Mouse (Mus musculus) limb, embryonic 10.5 days (tissue): ENCODE data around the gene Rab4b. TPM values are rescaled to one million over a fixed set of nuclear protein-coding genes. Genes with fewer than 3 reads are reported as not detected.

Source experiments
- DNase-seq: peaks from one replicate; pipeline ENCODE4 v3.0.0-alpha.2; 2017; ENCODE audit warnings: low spot score
- H3K27ac ChIP-seq: fragments of 300-500 bp; sonication (generic); 2 replicates; pipeline ENCODE4 v1.5.1; 2016; ENCODE audit warnings: mild to moderate bottlenecking
- H3K27me3 ChIP-seq: fragments of 300-500 bp; sonication (generic); 2 replicates; pipeline ENCODE4 v1.6.1; 2016; ENCODE audit warnings: low read depth, mild to moderate bottlenecking; ENCODE audit not compliant: poor library complexity, severe bottlenecking
- H3K36me3 ChIP-seq: fragments of 300-500 bp; sonication (generic); 2 replicates; pipeline ENCODE4 v1.6.1; 2016; ENCODE audit warnings: mild to moderate bottlenecking, moderate library complexity
- H3K4me1 ChIP-seq: fragments of 300-500 bp; sonication (generic); 2 replicates; pipeline ENCODE4 v1.6.1; 2016
- H3K4me3 ChIP-seq: fragments of 300-500 bp; sonication (generic); 2 replicates; pipeline ENCODE4 v1.5.1; 2016; ENCODE audit warnings: mild to moderate bottlenecking, moderate library complexity
- H3K9me3 ChIP-seq: fragments of 300-500 bp; sonication (generic); replicated peaks from 2 replicates; pipeline ENCODE4 v1.6.1; 2016; ENCODE audit warnings: mild to moderate bottlenecking
- WGBS: fragments of 180-500 bp; shearing (Covaris S2); methylation state at CpG from one replicate; pipeline ENCODE4 v1.1.7; 2016; 5-methylcytosine and 5-hydroxymethylcytosine counted together
- microRNA counts: library from miRNA; unstranded; fragments of <30 nt; microRNA quantifications from one replicate; lab custom pipeline; 2017
- microRNA-seq: library from miRNA; unstranded; fragments of <30 nt; microRNA quantifications from one replicate; pipeline ENCODE4, GENCODE M21; 2017
- polyA plus RNA-seq: library from polyadenylated mRNA; unstranded; fragments of >200 nt; fragmentation: Nextera tagmentation; extraction: Ambion mirVana; gene quantifications from 2 replicates; pipeline ENCODE4 v1.2.1, GENCODE M21; 2016

Rab4b gene
- polyA plus RNA-seq, 1 experiment from 2014 or later = 67.0 TPM

GRCm38 (mm10) chr7:27132588-27132987 is 46.1 kb downstream of the Rab4b start:
- Histone ChIP-seq H3K4me1 (no peaks in the 10 kb centered on the region), H3K4me3 (no peak overlapping the region), H3K9me3 (no peaks in the 10 kb centered on the region), H3K27me3 (no peaks in the 10 kb centered on the region), H3K36me3 (no peaks in the 10 kb centered on the region), H3K27ac (no peak overlapping the region)
- WGBS = 17% methylated on average over 10 of the region's 10 CpGs
- DNase-seq = peak; percentile 75

DNA sequence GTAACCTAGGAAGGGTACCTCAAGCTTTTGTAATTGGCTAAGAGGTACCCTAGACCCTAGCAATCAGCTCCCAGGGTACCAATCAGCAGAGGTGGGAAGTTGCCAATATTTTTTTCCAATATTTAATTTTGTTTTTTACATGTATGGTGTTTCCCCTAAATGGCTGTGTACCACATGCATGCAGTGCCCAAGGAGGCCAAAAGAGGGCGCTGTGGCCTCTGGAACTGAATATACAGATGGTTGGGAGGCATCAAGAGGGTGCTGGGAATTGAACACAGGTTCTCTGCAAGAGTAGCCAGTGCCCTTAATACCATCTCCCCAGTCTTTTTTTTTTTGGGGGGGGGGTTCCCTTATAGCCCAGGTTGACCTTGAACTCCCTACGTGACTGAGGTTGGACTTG is 47.3 kb downstream of the Rab4b start:
- Histone ChIP-seq H3K36me3 (no peaks in the 10 kb centered on the region), H3K27me3 (no peaks in the 10 kb centered on the region), H3K4me3 (no peak overlapping the region), H3K4me1 (no peaks in the 10 kb centered on the region), H3K9me3 (no peaks in the 10 kb centered on the region), H3K27ac (no peak overlapping the region)
- DNase-seq = no peak
- 69% methylated on average over 2 of the region's 2 CpGs for WGBS

DNA sequence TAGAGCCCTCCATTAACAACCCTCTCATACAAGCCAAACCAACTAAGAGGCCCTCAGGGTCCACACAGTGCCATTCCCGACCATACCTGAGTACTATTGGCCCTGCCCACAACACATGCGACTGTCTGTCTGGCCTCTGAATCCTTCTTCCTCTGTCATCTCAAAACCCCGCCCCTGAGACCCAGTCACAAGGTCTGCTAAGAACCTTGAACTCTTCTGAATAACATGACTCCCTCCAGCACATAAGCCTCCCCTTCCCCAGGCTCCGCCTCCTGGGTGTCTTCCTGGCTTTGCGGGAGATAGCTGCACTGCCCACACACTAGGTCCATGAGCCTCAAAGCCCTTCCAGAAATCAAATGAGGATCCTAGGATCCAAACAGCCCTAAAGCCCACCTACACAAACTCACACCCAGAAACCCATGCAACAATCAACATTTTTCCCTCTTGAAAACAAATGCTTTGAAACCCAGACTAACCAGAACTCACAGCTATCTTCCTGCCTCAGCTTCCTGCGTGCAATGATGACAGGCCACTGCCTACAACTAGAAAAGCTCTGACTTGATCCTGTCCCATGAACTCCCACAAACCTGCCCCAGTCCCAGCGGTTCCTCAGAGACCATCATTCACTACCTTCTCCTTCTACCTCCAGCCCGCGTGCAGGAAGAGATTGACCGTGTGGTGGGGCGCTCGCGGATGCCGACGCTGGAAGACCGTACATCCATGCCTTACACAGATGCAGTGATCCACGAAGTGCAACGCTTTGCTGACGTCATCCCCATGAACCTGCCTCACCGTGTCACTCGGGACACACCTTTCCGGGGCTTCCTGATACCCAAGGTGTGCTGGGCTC is 48.0 kb downstream of the Rab4b start:
- no peak overlapping the region for H3K27ac ChIP-seq
- H3K4me1 ChIP-seq = no peaks in the 10 kb centered on the region
- 84% methylated on average over 22 of the region's 22 CpGs for WGBS
- H3K9me3 ChIP-seq = no peaks in the 10 kb centered on the region
- DNase-seq = no peak
- H3K4me3 ChIP-seq = no peak overlapping the region
- no peaks in the 10 kb centered on the region for H3K27me3 ChIP-seq
- H3K36me3 ChIP-seq = no peaks in the 10 kb centered on the region

- WGBS = 87% methylated on average over 12 of the region's 12 CpGs
Measured at GRCm38 (mm10) chr7:27129811-27130210, 48.9 kb downstream of the Rab4b start.

GRCm38 (mm10) chr7:27128946-27129345 is 49.8 kb downstream of the Rab4b start:
- Histone ChIP-seq H3K27ac (no peak overlapping the region), H3K36me3 (no peaks in the 10 kb centered on the region), H3K9me3 (no peaks in the 10 kb centered on the region), H3K27me3 (no peaks in the 10 kb centered on the region), H3K4me1 (no peaks in the 10 kb centered on the region), H3K4me3 (no peak overlapping the region)
- no peak for DNase-seq
- WGBS = 90% methylated on average over 13 of the region's 13 CpGs

More at GRCm38 (mm10) chr7:27129811-27130210, 48.9 kb downstream of the Rab4b start:
- Histone ChIP-seq H3K9me3 (no peaks in the 10 kb centered on the region), H3K27me3 (no peaks in the 10 kb centered on the region), H3K36me3 (no peaks in the 10 kb centered on the region), H3K27ac (no peak overlapping the region), H3K4me3 (no peak overlapping the region), H3K4me1 (no peaks in the 10 kb centered on the region)
- no peak for DNase-seq

- Histone ChIP-seq H3K27ac (no peak overlapping the region), H3K27me3 (no peaks in the 10 kb centered on the region), H3K4me3 (no peak overlapping the region), H3K4me1 (no peaks in the 10 kb centered on the region), H3K36me3 (no peaks in the 10 kb centered on the region), H3K9me3 (no peaks in the 10 kb centered on the region)
- 54% methylated on average over 3 of the region's 3 CpGs for WGBS
- DNase-seq = no peak
Measured at GRCm38 (mm10) chr7:27128162-27128561, 50.5 kb downstream of the Rab4b start.

DNA sequence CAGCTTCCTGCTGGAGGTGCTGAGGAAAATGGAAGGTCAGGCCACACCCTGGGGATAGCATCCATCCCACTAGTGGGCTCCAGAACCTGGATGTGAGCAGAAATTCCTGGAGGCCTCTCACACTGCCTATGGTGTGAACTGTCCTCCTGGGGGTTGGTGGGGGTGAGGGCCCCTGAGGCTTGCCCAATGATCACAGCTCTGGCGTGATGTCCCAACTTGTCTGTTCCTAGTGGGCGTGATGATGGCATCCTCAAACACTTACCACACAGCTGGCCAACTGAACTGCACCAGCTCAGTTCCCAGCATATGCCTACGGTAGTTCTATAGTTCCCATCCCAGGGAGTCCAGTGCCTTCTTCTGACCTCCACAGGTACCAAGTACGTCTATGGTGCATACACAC is 53.7 kb downstream of the Rab4b start:
- 86% methylated on average over 4 of the region's 4 CpGs for WGBS
- DNase-seq = no peak
- Histone ChIP-seq H3K9me3 (no peaks in the 10 kb centered on the region), H3K4me1 (0 out of 2 replicates have a peak, but pooled peaks cover 2% of the 10 kb centered on the region), H3K36me3 (no peaks in the 10 kb centered on the region), H3K27ac (no peak overlapping the region), H3K27me3 (no peaks in the 10 kb centered on the region), H3K4me3 (no peak overlapping the region)

DNA sequence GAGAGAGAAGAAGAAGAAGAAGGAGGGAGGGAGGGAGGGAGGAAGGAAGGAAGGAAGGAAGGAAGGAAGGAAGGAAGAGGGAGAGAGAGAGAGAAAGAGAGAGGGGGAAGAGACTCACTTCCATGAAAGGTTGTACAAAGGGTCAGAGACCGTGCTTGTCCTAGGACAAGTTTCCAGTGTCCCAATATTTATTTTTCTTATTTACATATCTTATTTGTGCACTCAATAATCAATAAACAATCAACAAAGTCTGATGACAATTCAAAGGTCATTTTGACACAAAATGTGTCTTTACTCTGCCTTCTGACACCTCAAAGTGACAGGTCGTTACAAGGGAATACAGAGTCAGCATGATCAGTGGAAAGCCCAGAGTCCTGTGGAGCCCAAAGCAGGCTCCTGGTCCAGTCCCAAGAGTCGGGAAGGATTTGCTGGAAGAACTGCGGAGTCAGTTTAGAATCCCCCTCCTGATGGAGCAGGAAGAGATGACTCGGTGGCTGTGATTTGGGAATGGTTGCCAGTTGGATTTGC is 54.3 kb downstream of the Rab4b start:
- no peaks in the 10 kb centered on the region for H3K36me3 ChIP-seq
- H3K4me1 ChIP-seq = 0 out of 2 replicates have a peak, but pooled peaks cover 2% of the 10 kb centered on the region
- no peaks in the 10 kb centered on the region for H3K9me3 ChIP-seq
- no peak for DNase-seq
- H3K4me3 ChIP-seq = no peak overlapping the region
- 79% methylated on average over 5 of the region's 5 CpGs for WGBS
- H3K27me3 ChIP-seq = no peaks in the 10 kb centered on the region
- H3K27ac ChIP-seq = no peak overlapping the region

GRCm38 (mm10) chr7:27119676-27120075 is 59.0 kb downstream of the Rab4b start, which contains the start of gene Cyp2f2:
Cyp2f2 (plus strand) TSS chr7:27119909.
- no peak for DNase-seq
- H3K4me1 ChIP-seq = peaks cover 7% of the 10 kb centered on the region; the same call in 1 of the 2 replicates
- H3K9me3 ChIP-seq = no peaks in the 10 kb centered on the region
- H3K27ac ChIP-seq = no peak within 1 kb of the TSS
- H3K36me3 ChIP-seq = no peaks in the 10 kb centered on the region
- H3K4me3 ChIP-seq = no peak within 1 kb of the TSS
- H3K27me3 ChIP-seq = no peaks in the 10 kb centered on the region

MicroRNAs within 50 kb of the gene (microRNA counts, 519-probe panel; counts per million panel counts)
- 684 counts per million, percentile 72 among the panel's probes with 10 or more counts for microRNA mmu-miR-1191 (lab: Ali Mortazavi, UCI)

Small RNAs within 50 kb of the gene (microRNA-seq; reads per million reads assigned to microRNA genes)
- gene Mir1191 = 14.9 reads per million, percentile 25 among the genes with 10 or more reads in this experiment
- 1.5 reads per million for gene Mir3101

Other genes with a start within 250 kb of the Rab4b start
- not detected in 2 replicates for gene Cyp2a22, start 239.5 kb downstream of the Rab4b start, polyA plus RNA-seq
- not detected in 2 replicates for gene Cyp2a12, start 149.8 kb downstream of the Rab4b start, polyA plus RNA-seq
- gene Cyp2f2, start 59.0 kb downstream of the Rab4b start, polyA plus RNA-seq = not detected in 2 replicates
- gene Cyp2t4, start 25.2 kb downstream of the Rab4b start, polyA plus RNA-seq = 0.11 and 0.19 TPM in 2 replicates
- 95.2 and 97.8 TPM in 2 replicates for gene Egln2, start 12.1 kb downstream of the Rab4b start, polyA plus RNA-seq
- gene Gm21983, start 2.2 kb upstream of the Rab4b start, polyA plus RNA-seq = 0.81 TPM in 1 of 2 replicates, not detected in the other
- gene Mia, start 2.3 kb upstream of the Rab4b start, polyA plus RNA-seq = 1.1 and 5.0 TPM in 2 replicates
- gene BC024978, start 16.9 kb upstream of the Rab4b start, polyA plus RNA-seq = 3.6 and 4.5 TPM in 2 replicates
- 415 and 452 TPM in 2 replicates for gene Snrpa, start 17.4 kb upstream of the Rab4b start, polyA plus RNA-seq
- gene Itpkc, start 49.8 kb upstream of the Rab4b start, polyA plus RNA-seq = 7.2 and 7.9 TPM in 2 replicates
- 16.3 and 16.4 TPM in 2 replicates for gene Coq8b, start 54.1 kb upstream of the Rab4b start, polyA plus RNA-seq
- 7.9 and 10.4 TPM in 2 replicates for gene Numbl, start 79.5 kb upstream of the Rab4b start, polyA plus RNA-seq
- 6.7 and 10.6 TPM in 2 replicates for gene Ltbp4, start 158.8 kb upstream of the Rab4b start, polyA plus RNA-seq
- 46.1 and 61.2 TPM in 2 replicates for gene Shkbp1, start 177.1 kb upstream of the Rab4b start, polyA plus RNA-seq
- not detected in 2 replicates for gene Gm20479, start 178.5 kb upstream of the Rab4b start, polyA plus RNA-seq